Mouse (Mus musculus) forebrain, embryonic 15.5 days (tissue): ENCODE measurements around the gene Dctn3. TPM values are rescaled to one million over a fixed set of nuclear protein-coding genes. Genes with fewer than 3 reads are reported as not detected.
A peak's percentile ranks its signal among the peaks of the same experiment; 100 is the strongest.

ENCODE experiments used
- ATAC-seq: fragments of 200-750 bp; cut with Nextera tagmentation; replicated peaks from 2 replicates; pipeline ENCODE4 v1.8.0; 2017; ENCODE audit warnings: mild to moderate bottlenecking, moderate TSS enrichment, moderate library complexity
- H3K27ac ChIP-seq: fragments of 300-500 bp; sonication (generic); replicated peaks from 2 replicates; pipeline ENCODE4 v1.5.1; 2015; ENCODE audit warnings: mild to moderate bottlenecking, inconsistent platforms
- H3K27me3 ChIP-seq: fragments of 300-500 bp; sonication (generic); 2 replicates; pipeline ENCODE4 v1.6.1; 2015; ENCODE audit warnings: inconsistent platforms
- H3K36me3 ChIP-seq: fragments of 300-500 bp; sonication (generic); 2 replicates; pipeline ENCODE4 v1.6.1; 2015; ENCODE audit warnings: mild to moderate bottlenecking, inconsistent platforms
- H3K4me1 ChIP-seq: fragments of 300-500 bp; sonication (generic); 2 replicates; pipeline ENCODE4 v1.6.1; 2015; ENCODE audit warnings: inconsistent platforms
- H3K4me2 ChIP-seq: fragments of 300-500 bp; sonication (generic); replicated peaks from 2 replicates; pipeline ENCODE4 v1.6.1; 2015; ENCODE audit warnings: mild to moderate bottlenecking, inconsistent platforms
- H3K4me3 ChIP-seq: fragments of 300-500 bp; sonication (generic); 2 replicates; pipeline ENCODE4 v1.5.1; 2015; ENCODE audit warnings: mild to moderate bottlenecking, inconsistent platforms
- H3K9ac ChIP-seq: fragments of 300-500 bp; sonication (generic); replicated peaks from 2 replicates; pipeline ENCODE4 v1.6.1; 2015; ENCODE audit warnings: mild to moderate bottlenecking, inconsistent platforms
- H3K9me3 ChIP-seq: fragments of 300-500 bp; sonication (generic); 2 replicates; pipeline ENCODE4 v1.6.1; 2016; ENCODE audit warnings: inconsistent platforms
- WGBS: fragments of 180-500 bp; shearing (Covaris S2); methylation state at CpG from one replicate; pipeline ENCODE4 v1.1.7; 2015; ENCODE audit warnings: mixed read lengths; 5-methylcytosine and 5-hydroxymethylcytosine counted together
- polyA plus RNA-seq: library from polyadenylated mRNA; unstranded; fragments of >200 nt; fragmentation: Nextera tagmentation; extraction: Ambion mirVana; gene quantifications from 2 replicates; pipeline ENCODE4 v1.2.1, GENCODE M21; 2015

Gene Dctn3
- polyA plus RNA-seq, 1 experiment from 2014 or later = 304 TPM

DNA sequence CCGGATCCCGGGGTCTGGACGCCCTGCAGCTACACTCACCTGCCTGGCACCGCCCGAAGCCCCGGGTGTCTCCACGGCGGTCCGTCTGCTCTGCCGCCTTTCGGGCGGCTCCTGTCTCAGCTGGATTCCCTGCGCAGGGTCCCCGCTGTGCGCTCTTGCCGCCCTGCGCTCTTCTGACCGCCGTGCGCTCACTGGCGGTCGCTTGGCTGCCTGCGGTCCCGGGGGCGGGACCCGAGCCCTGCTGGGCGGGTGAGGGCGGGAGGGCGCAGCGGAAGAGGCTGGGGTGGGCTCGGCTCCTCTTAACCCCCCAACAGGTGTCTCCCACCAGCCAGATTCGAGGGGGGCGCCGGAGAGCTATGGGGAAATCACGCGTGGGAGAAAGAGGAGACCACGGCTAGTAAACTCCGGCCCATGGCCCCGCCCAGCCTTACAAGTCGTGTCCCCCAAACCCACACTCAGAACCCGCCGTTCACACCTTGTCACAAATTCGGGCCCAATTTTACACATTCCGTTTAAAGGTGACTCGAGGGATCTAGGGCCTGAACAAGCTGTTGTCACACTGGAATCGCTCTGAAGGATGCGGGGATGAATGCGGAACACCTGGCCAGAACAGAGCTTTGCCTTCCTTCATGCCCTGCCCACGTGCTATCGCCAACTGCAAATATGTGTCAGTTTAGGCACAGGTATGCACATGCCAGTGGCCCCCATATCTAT is 8.2 kb upstream of the Dctn3 start, which contains the start of gene Arid3c:
Gene Arid3c (minus strand): TSS at position 91 of the 714 bp plus-strand sequence.
- no peaks in the 10 kb centered on the region for H3K36me3 ChIP-seq
- peaks cover 23% of the 10 kb centered on the region for H3K4me1 ChIP-seq
- no peaks in the 10 kb centered on the region for H3K9me3 ChIP-seq
- H3K9ac ChIP-seq = 0 out of 2 replicates have a peak within 1 kb of the TSS, but pooled peaks have one; percentile 30
- no peak for ATAC-seq
- H3K27ac ChIP-seq = no peak within 1 kb of the TSS
- WGBS = 1% methylated on average over 50 of the region's 50 CpGs
- peak within 1 kb of the TSS; percentile 58 for H3K4me2 ChIP-seq
- H3K4me3 ChIP-seq = peak within 1 kb of the TSS; percentile 33
- H3K27me3 ChIP-seq = peaks cover 37% of the 10 kb centered on the region

DNA sequence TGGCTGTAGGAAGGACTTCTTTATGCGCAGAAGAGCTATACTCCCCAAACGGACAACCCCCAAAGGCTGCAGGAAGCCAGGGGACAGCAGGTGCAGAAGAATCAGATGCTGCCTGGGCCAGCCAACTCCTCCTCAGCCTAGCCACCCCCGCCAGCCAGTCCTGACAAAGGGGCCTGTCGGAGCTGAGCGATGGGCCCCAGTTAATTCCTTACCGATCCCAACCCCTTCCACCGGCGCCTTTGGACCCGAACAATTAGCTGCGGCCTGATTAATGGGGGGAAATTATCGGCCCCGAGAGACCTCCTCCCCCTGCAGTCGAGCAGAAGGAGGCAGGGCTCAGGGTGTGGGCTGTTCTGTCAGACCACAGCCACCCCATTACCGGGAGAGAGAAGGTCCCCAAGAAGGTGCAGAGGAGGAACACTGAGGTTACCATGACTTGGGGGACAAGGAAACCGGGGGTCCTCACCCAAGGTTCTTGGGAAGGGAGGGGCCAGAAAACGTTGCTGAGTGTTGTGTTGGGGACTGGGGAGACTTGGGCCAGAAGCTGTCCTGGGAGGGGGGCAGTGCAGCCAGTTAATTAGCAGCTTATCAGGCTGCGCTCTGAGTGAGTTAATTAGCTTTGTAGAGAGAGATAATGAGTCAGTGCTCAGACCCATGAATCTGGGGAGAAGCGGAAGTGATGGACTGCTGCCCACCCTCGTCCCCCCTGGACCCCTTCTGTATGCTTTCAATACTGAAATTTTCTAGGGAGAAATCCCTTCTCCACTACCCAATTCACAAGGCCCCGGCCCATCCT is 4.1 kb upstream of the Dctn3 start:
- Histone ChIP-seq H3K27ac (peak overlapping the region; percentile 61), H3K4me1 (peaks cover 40% of the 10 kb centered on the region), H3K36me3 (no peaks in the 10 kb centered on the region), H3K27me3 (peaks cover 54% of the 10 kb centered on the region), H3K4me2 (peak overlapping the region; percentile 34), H3K4me3 (no peak overlapping the region), H3K9ac (peak overlapping the region; percentile 33; the same call in 1 of the 2 replicates), H3K9me3 (no peaks in the 10 kb centered on the region)
- 4% methylated on average over 20 of the region's 20 CpGs for WGBS
- ATAC-seq = no peak; the same call in 1 of the 2 replicates

DNA sequence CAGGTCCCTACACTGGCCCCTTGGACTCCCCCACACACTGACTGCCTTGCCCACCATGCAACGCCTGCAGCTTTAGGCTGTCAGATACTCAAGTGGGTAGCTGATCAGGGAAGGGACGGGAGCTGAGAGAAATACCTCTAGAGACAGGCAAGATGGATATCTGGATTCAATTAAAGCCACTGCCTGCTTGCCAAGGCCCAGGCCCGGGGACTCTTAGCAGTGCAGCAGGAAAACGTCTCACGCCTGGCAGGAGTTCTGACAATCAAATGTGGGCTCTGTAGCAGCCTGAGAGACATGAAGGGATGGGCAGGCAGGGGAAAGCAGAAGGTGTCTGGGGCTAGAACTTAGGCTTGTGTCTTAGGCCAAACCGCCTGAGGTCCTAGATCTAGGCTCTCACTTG is 6.1 kb downstream of the Dctn3 start:
- Histone ChIP-seq H3K4me1 (peaks cover 32% of the 10 kb centered on the region), H3K9me3 (no peaks in the 10 kb centered on the region), H3K4me2 (no peak overlapping the region), H3K36me3 (peaks cover 37% of the 10 kb centered on the region), H3K27me3 (no peaks in the 10 kb centered on the region), H3K4me3 (no peak overlapping the region), H3K27ac (no peak overlapping the region), H3K9ac (no peak overlapping the region)
- WGBS = 72% methylated on average over 6 of the region's 6 CpGs
- ATAC-seq = no peak

DNA sequence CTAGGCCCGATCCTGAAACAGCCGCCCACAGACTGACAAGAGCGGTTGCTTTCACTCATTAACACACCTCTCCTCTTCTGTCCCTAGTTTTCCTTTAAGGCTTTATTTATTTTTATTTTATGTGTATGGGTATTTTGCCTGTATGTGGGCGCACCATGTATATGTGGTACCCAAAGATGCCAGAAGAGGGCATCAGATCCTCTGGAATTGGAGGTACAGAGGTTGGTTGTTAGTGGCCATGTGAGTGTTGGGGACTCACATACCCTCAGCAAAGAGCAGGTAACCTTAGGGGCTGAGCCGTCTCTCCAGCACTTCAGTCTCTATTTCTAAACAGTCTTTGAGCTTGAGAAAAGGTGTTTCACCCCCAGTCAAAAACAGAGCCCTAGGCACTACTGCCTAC is 7.4 kb downstream of the Dctn3 start:
- 73% methylated on average over 5 of the region's 5 CpGs for WGBS
- ATAC-seq = no peak
- H3K4me1 ChIP-seq = peaks cover 38% of the 10 kb centered on the region

DNA sequence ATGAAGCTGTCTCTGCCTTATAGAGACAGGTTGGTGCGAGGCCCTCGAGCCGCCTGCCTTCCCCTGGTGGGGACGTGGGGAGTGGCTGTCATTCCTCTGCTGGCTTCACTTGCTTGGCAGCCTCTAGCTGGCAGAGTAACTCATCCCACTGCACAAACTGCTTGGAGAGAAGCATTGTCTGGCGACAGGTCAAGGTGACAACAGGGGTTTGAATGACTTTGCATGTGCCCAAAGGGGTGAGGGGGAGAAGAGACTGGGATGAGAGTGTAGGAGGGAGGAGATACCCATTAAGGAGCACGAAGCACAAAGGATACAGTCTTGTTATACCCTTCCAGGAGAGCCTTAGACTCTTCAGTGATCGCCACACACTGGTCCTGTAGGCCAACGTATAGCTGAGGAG is 7.9 kb downstream of the Dctn3 start:
- Histone ChIP-seq H3K4me3 (no peak overlapping the region), H3K36me3 (peaks cover 39% of the 10 kb centered on the region), H3K27ac (no peak overlapping the region), H3K9me3 (no peaks in the 10 kb centered on the region), H3K4me1 (peaks cover 38% of the 10 kb centered on the region), H3K4me2 (no peak overlapping the region), H3K9ac (no peak overlapping the region), H3K27me3 (no peaks in the 10 kb centered on the region)
- 79% methylated on average over 8 of the region's 8 CpGs for WGBS
- ATAC-seq = no peak

More for the DNA sequence above, 7.4 kb downstream of the Dctn3 start:
- no peak overlapping the region for H3K9ac ChIP-seq
- H3K36me3 ChIP-seq = peaks cover 41% of the 10 kb centered on the region
- H3K4me2 ChIP-seq = no peak overlapping the region
- no peak overlapping the region for H3K4me3 ChIP-seq
- H3K27me3 ChIP-seq = no peaks in the 10 kb centered on the region
- no peaks in the 10 kb centered on the region for H3K9me3 ChIP-seq
- H3K27ac ChIP-seq = no peak overlapping the region

DNA sequence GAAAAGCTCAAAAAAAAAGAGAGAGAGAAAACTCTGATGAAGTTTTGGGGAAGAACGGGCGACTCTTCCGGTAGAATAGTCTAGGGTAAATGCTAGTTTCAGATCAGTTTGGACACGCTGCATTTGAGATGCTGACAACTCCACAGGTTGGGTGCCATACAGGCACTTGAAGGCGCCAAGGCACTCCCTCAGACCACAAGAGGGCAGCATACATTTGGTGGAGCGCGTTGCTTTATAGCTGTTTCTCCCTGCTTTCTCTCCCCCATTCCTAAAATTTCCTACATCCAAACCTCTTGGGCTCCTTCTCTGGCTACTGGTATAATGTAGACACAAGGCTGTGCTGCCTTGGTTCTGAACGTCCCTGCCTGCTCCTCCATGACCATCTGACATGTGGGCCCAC is 8.7 kb downstream of the Dctn3 start:
- ATAC-seq = peak; percentile 36; the same call in 1 of the 2 replicates
- no peak overlapping the region for H3K9ac ChIP-seq
- H3K36me3 ChIP-seq = peaks cover 32% of the 10 kb centered on the region
- H3K4me3 ChIP-seq = peak overlapping the region; percentile 88; the same call in 1 of the 2 replicates
- H3K4me1 ChIP-seq = peaks cover 38% of the 10 kb centered on the region
- no peak overlapping the region for H3K27ac ChIP-seq
- H3K9me3 ChIP-seq = no peaks in the 10 kb centered on the region
- no peaks in the 10 kb centered on the region for H3K27me3 ChIP-seq
- WGBS = 10% methylated on average over 8 of the region's 8 CpGs
- peak overlapping the region; percentile 71 for H3K4me2 ChIP-seq

DNA sequence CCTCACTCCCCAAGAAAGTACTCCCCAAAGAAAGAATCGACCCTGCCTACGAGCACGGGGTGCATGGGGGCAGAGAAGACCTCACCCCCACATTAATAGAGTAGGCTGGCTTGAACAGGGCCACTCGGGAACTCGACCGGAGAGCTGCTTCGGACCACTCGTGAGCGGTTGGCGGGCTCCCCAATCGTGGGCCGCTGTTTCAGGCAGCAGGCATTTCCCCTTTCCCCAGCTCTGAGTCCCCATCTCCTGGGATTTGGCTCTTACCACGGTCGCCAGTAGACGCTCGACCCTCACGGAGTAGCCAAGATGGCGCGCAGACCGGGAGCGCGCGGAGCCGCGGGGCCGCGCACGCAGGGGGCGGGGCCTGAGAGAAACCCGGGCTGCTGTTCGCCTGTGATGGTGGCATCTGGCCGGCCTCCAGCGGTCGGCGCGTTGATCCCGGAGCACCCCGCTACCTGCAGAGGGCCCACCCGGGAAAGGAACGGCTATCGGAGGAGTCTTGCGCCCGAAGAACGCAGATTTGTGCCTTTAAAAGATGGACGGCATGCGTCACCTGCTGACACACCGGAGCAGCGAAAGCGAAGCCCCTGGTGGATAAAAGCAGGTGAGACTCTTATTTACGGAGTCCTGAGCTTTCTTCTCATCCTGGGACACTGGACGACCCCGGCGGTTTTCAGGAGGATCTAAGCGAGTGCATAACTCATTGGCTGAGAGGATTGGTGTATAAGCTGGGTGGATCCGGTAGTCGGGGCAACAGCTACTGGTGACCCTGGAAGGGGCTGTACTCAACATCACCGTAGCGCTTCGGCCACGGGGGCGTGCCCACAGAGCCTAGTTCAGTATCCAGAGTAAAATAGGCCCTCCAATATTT is 9.5 kb downstream of the Dctn3 start, which contains the start of gene Rpp25l:
Gene Rpp25l (minus strand): TSS at position 338 of the 871 bp plus-strand sequence.
- H3K9me3 ChIP-seq = no peaks in the 10 kb centered on the region
- peak within 1 kb of the TSS; percentile 88 for H3K4me3 ChIP-seq
- H3K27ac ChIP-seq = peak within 1 kb of the TSS; percentile 80
- peak within 1 kb of the TSS; percentile 93 for H3K9ac ChIP-seq
- H3K4me1 ChIP-seq = peaks cover 38% of the 10 kb centered on the region
- H3K27me3 ChIP-seq = no peaks in the 10 kb centered on the region
- H3K36me3 ChIP-seq = peaks cover 25% of the 10 kb centered on the region
- H3K4me2 ChIP-seq = peak within 1 kb of the TSS; percentile 71
- ATAC-seq = peak; percentile 53
- under 1% methylated on average over 61 of the region's 61 CpGs for WGBS

DNA sequence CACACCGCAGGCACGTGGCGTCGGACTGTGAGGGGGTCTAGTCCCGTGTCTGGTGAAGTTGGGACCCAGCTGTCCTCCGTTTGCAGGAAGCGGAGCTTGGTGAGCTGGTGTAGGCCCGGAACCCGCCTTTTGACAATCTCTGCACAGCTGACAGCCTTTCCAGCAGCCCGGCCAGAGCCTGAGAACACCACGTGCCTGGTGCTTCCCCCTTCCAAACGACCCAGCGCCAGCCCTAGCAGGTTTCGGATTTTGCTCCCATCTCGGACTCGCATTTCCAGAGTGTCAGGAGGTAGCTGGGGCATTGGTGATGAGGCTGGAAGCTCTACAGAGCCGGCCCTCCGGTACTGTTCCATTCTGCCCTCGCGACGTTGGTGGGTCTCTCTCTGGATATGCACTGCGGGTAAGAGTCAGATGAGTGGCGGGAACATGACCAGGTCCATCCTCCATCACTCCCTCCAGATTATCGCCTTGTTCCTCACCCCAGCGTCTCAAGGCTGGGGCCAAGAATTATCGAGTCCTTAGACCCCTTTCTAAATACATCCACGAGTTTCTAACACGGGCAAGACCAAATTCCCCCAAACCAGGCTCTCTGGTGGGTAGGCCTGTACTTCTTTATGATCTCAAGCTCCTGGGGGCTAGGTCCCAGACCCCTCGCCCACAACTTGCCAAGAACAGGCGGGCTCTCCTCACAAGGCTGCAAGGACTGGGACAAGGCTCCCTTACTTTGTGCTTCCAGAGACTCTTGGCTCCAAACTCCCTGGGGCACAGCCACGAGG is 10.4 kb downstream of the Dctn3 start:
- H3K4me1 ChIP-seq = peaks cover 45% of the 10 kb centered on the region
- peak overlapping the region; percentile 88 for H3K4me3 ChIP-seq
- peak overlapping the region; percentile 71 for H3K4me2 ChIP-seq
- WGBS = 39% methylated on average over 31 of the region's 31 CpGs
- peaks cover 16% of the 10 kb centered on the region for H3K36me3 ChIP-seq
- H3K27me3 ChIP-seq = no peaks in the 10 kb centered on the region
- H3K9ac ChIP-seq = peak overlapping the region; percentile 93
- ATAC-seq = peak; percentile 14
- no peaks in the 10 kb centered on the region for H3K9me3 ChIP-seq
- peak overlapping the region; percentile 80 for H3K27ac ChIP-seq

DNA sequence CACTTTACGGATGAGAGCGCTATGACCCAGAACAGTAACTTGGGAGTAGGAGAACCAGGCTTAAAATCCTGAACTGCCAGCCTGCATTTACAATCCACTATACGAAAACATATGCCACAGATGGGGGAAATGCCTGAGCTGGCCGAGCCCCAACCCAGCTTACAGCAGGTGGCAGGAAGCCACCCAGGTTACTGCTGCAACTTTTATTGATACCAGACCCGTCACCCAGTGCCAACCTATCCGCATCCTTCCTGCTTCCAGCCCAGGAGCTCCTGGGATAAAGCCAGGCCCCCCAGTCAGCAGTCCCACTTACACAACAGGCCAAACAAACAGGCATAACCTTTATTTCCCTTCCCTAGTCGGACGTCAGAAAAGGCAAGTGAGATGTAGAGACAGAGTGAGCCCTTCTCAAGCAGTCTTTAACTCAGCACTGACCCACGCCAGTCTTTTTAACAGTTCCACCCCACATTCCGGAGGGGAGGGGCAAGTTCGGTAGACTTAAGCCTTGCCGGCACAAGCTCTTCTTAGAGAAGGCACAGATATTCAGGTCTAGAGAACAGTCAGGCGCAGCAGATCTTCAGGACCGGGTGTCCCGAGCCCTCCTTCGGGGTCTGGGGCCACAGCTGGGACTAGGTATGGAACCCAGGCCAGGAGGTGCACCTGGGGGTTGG is 11.1 kb downstream of the Dctn3 start:
- H3K4me2 ChIP-seq = peak overlapping the region; percentile 71
- H3K27me3 ChIP-seq = no peaks in the 10 kb centered on the region
- H3K4me3 ChIP-seq = peak overlapping the region; percentile 88
- H3K9ac ChIP-seq = peak overlapping the region; percentile 93; the same call in 1 of the 2 replicates
- H3K4me1 ChIP-seq = peaks cover 53% of the 10 kb centered on the region
- ATAC-seq = no peak
- WGBS = 59% methylated on average over 16 of the region's 16 CpGs
- 0 out of 2 replicates have a peak overlapping the region, but pooled peaks have one; percentile 3 for H3K27ac ChIP-seq
- H3K36me3 ChIP-seq = peaks cover 9% of the 10 kb centered on the region; the same call in 1 of the 2 replicates
- H3K9me3 ChIP-seq = no peaks in the 10 kb centered on the region

DNA sequence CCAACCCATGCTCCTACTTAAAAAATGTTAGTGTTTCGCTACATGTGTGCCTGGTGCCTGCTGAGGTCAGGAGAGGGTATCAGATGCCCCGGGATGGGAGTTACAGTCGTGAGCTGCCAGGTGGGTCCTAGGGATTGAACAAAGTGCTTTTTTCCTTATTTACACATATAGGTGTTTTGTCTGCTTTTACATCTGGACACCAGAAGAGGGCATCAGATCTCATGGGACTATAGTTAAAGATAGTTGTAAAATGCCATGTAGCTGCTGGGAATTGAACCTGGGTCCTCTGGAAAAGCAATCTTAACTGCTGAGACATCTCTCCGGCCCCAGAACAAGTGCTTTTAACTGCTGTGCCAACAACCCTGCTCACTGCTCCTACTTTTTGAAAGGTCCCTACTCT is 12.7 kb downstream of the Dctn3 start:
- Histone ChIP-seq H3K4me2 (no peak overlapping the region), H3K9ac (no peak overlapping the region), H3K4me3 (no peak overlapping the region), H3K4me1 (peaks cover 63% of the 10 kb centered on the region), H3K27ac (no peak overlapping the region), H3K36me3 (peaks cover 4% of the 10 kb centered on the region; the same call in 1 of the 2 replicates), H3K27me3 (no peaks in the 10 kb centered on the region), H3K9me3 (no peaks in the 10 kb centered on the region)
- ATAC-seq = no peak
- 72% methylated on average over 4 of the region's 4 CpGs for WGBS
